Mouse (Mus musculus) lung, postnatal 0 days (tissue): ENCODE results near the gene Gm7982.
"Not testable (repeated sequence)": the region's sequence is repeated elsewhere in the genome, so short reads cannot be mapped to it uniquely, and the experiment has no call there.

Experiments used
- CTCF ChIP-seq: IDR thresholded peaks from 2 replicates; pipeline ENCODE4 v1.5.1; 2016; ENCODE audit warnings: antibody characterized with exemption, mild to moderate bottlenecking
- EP300 ChIP-seq: IDR thresholded peaks from 2 replicates; pipeline ENCODE4 v1.6.1; 2016; ENCODE audit warnings: antibody characterized with exemption, mild to moderate bottlenecking, control low read depth

DNA sequence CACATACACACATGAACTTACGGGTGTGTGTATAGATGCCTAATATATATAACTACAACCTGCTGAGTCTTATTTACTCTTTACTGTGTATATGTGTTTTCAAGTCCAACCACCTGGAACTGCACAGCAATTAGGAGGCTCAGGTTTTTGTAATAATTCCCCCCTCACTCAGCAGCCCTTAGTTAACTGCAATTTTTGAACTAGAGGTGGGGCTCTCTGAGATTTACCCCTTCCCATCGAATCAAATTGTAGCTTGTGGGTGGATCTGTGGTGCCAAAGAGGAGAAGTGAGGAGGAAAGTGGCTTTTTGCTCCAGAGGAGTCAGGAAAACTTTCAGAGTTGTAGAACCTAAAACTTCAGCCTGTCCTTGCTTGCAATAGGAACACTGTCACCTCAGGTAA, 33.9 kb downstream of the Gm7982 start, which contains the start of gene E330014E10Rik:
- not testable (repeated sequence) for TF ChIP-seq CTCF, EP300
